Mouse (Mus musculus) midbrain, embryonic 15.5 days (tissue): Measurements from ENCODE around the gene Skap2. TPM values are rescaled to one million over a fixed set of nuclear protein-coding genes. Genes with fewer than 3 reads are reported as not detected.

Source experiments
- ATAC-seq: fragments of 200-750 bp; cut with Nextera tagmentation; replicated peaks from 2 replicates; pipeline ENCODE4 v1.8.0; 2017; ENCODE audit warnings: moderate TSS enrichment
- H3K27ac ChIP-seq: fragments of 300-500 bp; sonication (generic); 2 replicates; pipeline ENCODE4 v1.5.1; 2015; ENCODE audit warnings: mild to moderate bottlenecking, inconsistent platforms
- H3K27me3 ChIP-seq: fragments of 300-500 bp; sonication (generic); replicated peaks from 2 replicates; pipeline ENCODE4 v1.6.1; 2015; ENCODE audit warnings: inconsistent platforms
- H3K36me3 ChIP-seq: fragments of 300-500 bp; sonication (generic); replicated peaks from 2 replicates; pipeline ENCODE4 v1.6.1; 2015; ENCODE audit warnings: inconsistent platforms
- H3K4me1 ChIP-seq: fragments of 300-500 bp; sonication (generic); 2 replicates; pipeline ENCODE4 v1.6.1; 2015; ENCODE audit warnings: inconsistent platforms
- H3K4me2 ChIP-seq: fragments of 300-500 bp; sonication (generic); 2 replicates; pipeline ENCODE4 v1.6.1; 2015; ENCODE audit warnings: inconsistent platforms, mild to moderate bottlenecking, moderate library complexity
- H3K4me3 ChIP-seq: fragments of 300-500 bp; sonication (generic); 2 replicates; pipeline ENCODE4 v1.5.1; 2015; ENCODE audit warnings: mild to moderate bottlenecking, inconsistent platforms
- H3K9ac ChIP-seq: fragments of 300-500 bp; sonication (generic); 2 replicates; pipeline ENCODE4 v1.6.1; 2015; ENCODE audit warnings: mild to moderate bottlenecking, inconsistent platforms
- H3K9me3 ChIP-seq: fragments of 300-500 bp; sonication (generic); 2 replicates; pipeline ENCODE4 v1.6.1; 2016; ENCODE audit warnings: inconsistent platforms
- WGBS: fragments of 180-500 bp; shearing (Covaris S2); methylation state at CpG from one replicate; pipeline ENCODE4 v1.1.7; 2015; ENCODE audit warnings: mixed read lengths; 5-methylcytosine and 5-hydroxymethylcytosine counted together
- polyA plus RNA-seq: library from polyadenylated mRNA; unstranded; fragments of >200 nt; fragmentation: Nextera tagmentation; extraction: Ambion mirVana; gene quantifications from 2 replicates; pipeline ENCODE4 v1.2.1, GENCODE M21; 2015

Gene Skap2
- polyA plus RNA-seq, 1 experiment from 2014 or later = 5.4 TPM

- Histone ChIP-seq H3K4me3 (no peak overlapping the region), H3K36me3 (no peaks in the 10 kb centered on the region), H3K9ac (no peak overlapping the region), H3K4me1 (peaks cover 62% of the 10 kb centered on the region), H3K9me3 (no peaks in the 10 kb centered on the region), H3K4me2 (no peak overlapping the region), H3K27me3 (no peaks in the 10 kb centered on the region), H3K27ac (peak overlapping the region; percentile 93)
- ATAC-seq = no peak
- 41% methylated on average over 7 of the region's 7 CpGs for WGBS
Observed at GRCm38 (mm10) chr6:51851544-51851943, 160.8 kb downstream of the Skap2 start.

- H3K9me3 ChIP-seq = no peaks in the 10 kb centered on the region
- H3K4me3 ChIP-seq = no peak overlapping the region
- WGBS = 24% methylated on average over 13 of the region's 13 CpGs
- no peaks in the 10 kb centered on the region for H3K36me3 ChIP-seq
- ATAC-seq = no peak; the same call in 1 of the 2 replicates
- peaks cover 62% of the 10 kb centered on the region for H3K4me1 ChIP-seq
- no peaks in the 10 kb centered on the region for H3K27me3 ChIP-seq
- H3K27ac ChIP-seq = peak overlapping the region; percentile 93
- no peak overlapping the region for H3K9ac ChIP-seq
- H3K4me2 ChIP-seq = peak overlapping the region; percentile 40
Observed at GRCm38 (mm10) chr6:51850030-51850817, 162.1 kb downstream of the Skap2 start.

- WGBS = 11% methylated on average over 10 of the region's 10 CpGs
- Histone ChIP-seq H3K4me2 (peak overlapping the region; percentile 40), H3K9ac (no peak overlapping the region), H3K36me3 (no peaks in the 10 kb centered on the region), H3K4me1 (peaks cover 62% of the 10 kb centered on the region), H3K27me3 (no peaks in the 10 kb centered on the region), H3K4me3 (no peak overlapping the region), H3K27ac (peak overlapping the region; percentile 93), H3K9me3 (no peaks in the 10 kb centered on the region)
- ATAC-seq = peak; percentile 81
Observed at GRCm38 (mm10) chr6:51849561-51849960, 162.8 kb downstream of the Skap2 start.

- Histone ChIP-seq H3K4me3 (no peak overlapping the region), H3K9ac (no peak overlapping the region), H3K27me3 (no peaks in the 10 kb centered on the region), H3K4me1 (peaks cover 39% of the 10 kb centered on the region), H3K27ac (peak overlapping the region; percentile 31; the same call in 1 of the 2 replicates), H3K36me3 (no peaks in the 10 kb centered on the region), H3K4me2 (no peak overlapping the region), H3K9me3 (no peaks in the 10 kb centered on the region)
- ATAC-seq = 0 out of 2 replicates have a peak, but pooled peaks have one; percentile 19
- WGBS = 42% methylated on average over 11 of the region's 11 CpGs
Observed at GRCm38 (mm10) chr6:51844106-51844505, 168.2 kb downstream of the Skap2 start.

GRCm38 (mm10) chr6:51843081-51843480, 169.3 kb downstream of the Skap2 start:
- peak overlapping the region; percentile 31; the same call in 1 of the 2 replicates for H3K27ac ChIP-seq
- WGBS = 64% methylated on average over 9 of the region's 9 CpGs

GRCm38 (mm10) chr6:51838177-51838576, 174.2 kb downstream of the Skap2 start:
- ATAC-seq = no peak
- no peaks in the 10 kb centered on the region for H3K36me3 ChIP-seq
- no peak overlapping the region for H3K4me3 ChIP-seq
- H3K27ac ChIP-seq = no peak overlapping the region
- WGBS = 72% methylated on average over 3 of the region's 3 CpGs
- H3K9ac ChIP-seq = no peak overlapping the region
- H3K27me3 ChIP-seq = no peaks in the 10 kb centered on the region
- no peak overlapping the region for H3K4me2 ChIP-seq
- H3K9me3 ChIP-seq = no peaks in the 10 kb centered on the region
- H3K4me1 ChIP-seq = peaks cover 5% of the 10 kb centered on the region; the same call in 1 of the 2 replicates

More at GRCm38 (mm10) chr6:51843081-51843480, 169.3 kb downstream of the Skap2 start:
- H3K4me3 ChIP-seq = no peak overlapping the region
- H3K9ac ChIP-seq = no peak overlapping the region
- peaks cover 30% of the 10 kb centered on the region for H3K4me1 ChIP-seq
- no peak for ATAC-seq
- no peaks in the 10 kb centered on the region for H3K36me3 ChIP-seq
- H3K9me3 ChIP-seq = no peaks in the 10 kb centered on the region
- H3K27me3 ChIP-seq = no peaks in the 10 kb centered on the region
- no peak overlapping the region for H3K4me2 ChIP-seq

- H3K27ac ChIP-seq = no peak overlapping the region
- H3K27me3 ChIP-seq = no peaks in the 10 kb centered on the region
- H3K9ac ChIP-seq = no peak overlapping the region
- H3K36me3 ChIP-seq = no peaks in the 10 kb centered on the region
- 80% methylated on average over 2 of the region's 2 CpGs for WGBS
- no peak overlapping the region for H3K4me3 ChIP-seq
- no peak for ATAC-seq
- H3K4me2 ChIP-seq = no peak overlapping the region
- no peaks in the 10 kb centered on the region for H3K9me3 ChIP-seq
- H3K4me1 ChIP-seq = 0 out of 2 replicates have a peak, but pooled peaks cover 2% of the 10 kb centered on the region
Observed at GRCm38 (mm10) chr6:51833362-51833761, 179.0 kb downstream of the Skap2 start.

- Histone ChIP-seq H3K4me3 (no peak overlapping the region), H3K27me3 (no peaks in the 10 kb centered on the region), H3K9ac (no peak overlapping the region), H3K9me3 (no peaks in the 10 kb centered on the region), H3K4me2 (no peak overlapping the region), H3K27ac (no peak overlapping the region), H3K4me1 (no peaks in the 10 kb centered on the region), H3K36me3 (no peaks in the 10 kb centered on the region)
- no peak for ATAC-seq
- 52% methylated on average over 4 of the region's 4 CpGs for WGBS
Observed at GRCm38 (mm10) chr6:51825621-51826021, 186.7 kb downstream of the Skap2 start.

GRCm38 (mm10) chr6:51824136-51824830, 188.1 kb downstream of the Skap2 start:
- 83% methylated on average over 9 of the region's 9 CpGs for WGBS
- no peak overlapping the region for H3K4me3 ChIP-seq

GRCm38 (mm10) chr6:51822049-51822448, 190.3 kb downstream of the Skap2 start:
- WGBS = 85% methylated on average over 4 of the region's 4 CpGs
- no peak overlapping the region for H3K4me3 ChIP-seq
- no peak for ATAC-seq
- no peak overlapping the region for H3K4me2 ChIP-seq
- H3K36me3 ChIP-seq = no peaks in the 10 kb centered on the region
- H3K4me1 ChIP-seq = no peaks in the 10 kb centered on the region
- H3K27me3 ChIP-seq = no peaks in the 10 kb centered on the region
- no peak overlapping the region for H3K27ac ChIP-seq
- H3K9ac ChIP-seq = no peak overlapping the region
- H3K9me3 ChIP-seq = 0 out of 2 replicates have a peak, but pooled peaks cover 3% of the 10 kb centered on the region

More at GRCm38 (mm10) chr6:51824136-51824830, 188.1 kb downstream of the Skap2 start:
- no peaks in the 10 kb centered on the region for H3K9me3 ChIP-seq
- ATAC-seq = no peak
- H3K27ac ChIP-seq = no peak overlapping the region
- H3K27me3 ChIP-seq = no peaks in the 10 kb centered on the region
- no peak overlapping the region for H3K4me2 ChIP-seq
- H3K9ac ChIP-seq = no peak overlapping the region
- H3K4me1 ChIP-seq = no peaks in the 10 kb centered on the region
- no peaks in the 10 kb centered on the region for H3K36me3 ChIP-seq

- WGBS = 86% methylated on average over 5 of the region's 5 CpGs
- 0 out of 2 replicates have a peak, but pooled peaks cover 3% of the 10 kb centered on the region for H3K9me3 ChIP-seq
- H3K36me3 ChIP-seq = no peaks in the 10 kb centered on the region
- ATAC-seq = no peak
- no peaks in the 10 kb centered on the region for H3K4me1 ChIP-seq
- H3K9ac ChIP-seq = no peak overlapping the region
- no peak overlapping the region for H3K27ac ChIP-seq
- H3K4me3 ChIP-seq = no peak overlapping the region
- no peak overlapping the region for H3K4me2 ChIP-seq
- H3K27me3 ChIP-seq = no peaks in the 10 kb centered on the region
Observed at GRCm38 (mm10) chr6:51820853-51821252, 191.5 kb downstream of the Skap2 start.

- Histone ChIP-seq H3K4me3 (no peak overlapping the region), H3K27me3 (no peaks in the 10 kb centered on the region), H3K4me2 (no peak overlapping the region), H3K27ac (no peak overlapping the region), H3K36me3 (no peaks in the 10 kb centered on the region), H3K4me1 (0 out of 2 replicates have a peak, but pooled peaks cover 4% of the 10 kb centered on the region), H3K9me3 (0 out of 2 replicates have a peak, but pooled peaks cover 3% of the 10 kb centered on the region), H3K9ac (no peak overlapping the region)
- 81% methylated on average over 6 of the region's 6 CpGs for whole genome bisulfite sequencing
- ATAC-seq = no peak
Observed at GRCm38 (mm10) chr6:51816892-51817621, 195.3 kb downstream of the Skap2 start.
